Mouse (Mus musculus) heart, adult 18-20 months (tissue): ENCODE results near the gene Gm17571. TPM values are rescaled to one million over a fixed set of nuclear protein-coding genes. Genes with fewer than 3 reads are reported as not detected.
A peak's percentile ranks its signal among the peaks of the same experiment; 100 is the strongest.

Experiments
- DNase-seq, 2 experiments: peaks; one replicate each; pipeline ENCODE4 v3.0.0; 2021 to 2022; ENCODE audit warnings: mixed read lengths in 1 of 2
- total RNA-seq, 2 experiments: library from RNA; stranded (reverse); gene quantifications; 2 replicates each; pipeline ENCODE4 v1.2.3; 2021

Gene Gm17571
- total RNA-seq, 2 experiments from 2014 or later, result not detected

DNA sequence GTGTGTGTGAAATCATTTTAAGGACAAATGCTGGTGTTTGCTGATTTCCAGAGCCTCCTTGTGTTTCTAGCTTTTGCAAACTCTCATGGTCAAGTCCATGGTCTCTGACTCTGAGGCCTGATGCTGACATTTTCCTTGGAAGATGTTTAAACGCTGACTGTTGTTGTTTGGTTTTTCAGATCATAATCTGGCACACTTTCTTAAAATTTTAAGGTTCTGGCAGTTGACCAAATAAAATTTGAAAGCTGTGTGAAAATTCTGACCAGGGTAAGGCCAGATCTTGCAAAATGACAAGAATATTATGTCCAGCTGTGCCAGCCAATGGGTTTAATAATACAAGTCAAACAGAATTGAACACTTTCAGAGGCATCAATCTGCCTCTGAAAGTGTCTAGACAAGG lies 8.7 kb upstream of the Gm17571 start:
- no peak for DNase-seq

- DNase-seq, result peak in 1 of 2 experiments; percentile 33
Measured at GRCm38 (mm10) chr9:13454651-13455123, 8.1 kb upstream of the Gm17571 start.

DNA sequence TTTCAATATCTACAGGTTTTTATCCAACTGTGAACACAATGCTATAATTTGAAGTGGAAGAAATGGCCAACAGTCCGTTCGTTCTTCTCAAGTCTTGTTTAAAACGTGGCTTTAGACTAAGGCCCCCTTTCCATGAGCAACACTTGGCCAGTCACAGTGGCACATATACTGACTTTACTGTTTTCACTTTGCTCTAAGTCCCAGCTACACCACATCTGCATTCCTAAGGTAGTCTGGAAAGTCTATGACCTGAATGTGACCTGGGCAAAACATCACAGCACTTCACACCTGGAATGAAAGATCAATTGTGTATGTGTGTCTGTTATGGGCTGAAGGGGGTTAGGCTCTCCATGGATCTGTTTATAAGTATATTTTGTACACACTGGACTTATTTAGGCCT lies 2.2 kb upstream of the Gm17571 start:
- DNase-seq, result no peak

DNA sequence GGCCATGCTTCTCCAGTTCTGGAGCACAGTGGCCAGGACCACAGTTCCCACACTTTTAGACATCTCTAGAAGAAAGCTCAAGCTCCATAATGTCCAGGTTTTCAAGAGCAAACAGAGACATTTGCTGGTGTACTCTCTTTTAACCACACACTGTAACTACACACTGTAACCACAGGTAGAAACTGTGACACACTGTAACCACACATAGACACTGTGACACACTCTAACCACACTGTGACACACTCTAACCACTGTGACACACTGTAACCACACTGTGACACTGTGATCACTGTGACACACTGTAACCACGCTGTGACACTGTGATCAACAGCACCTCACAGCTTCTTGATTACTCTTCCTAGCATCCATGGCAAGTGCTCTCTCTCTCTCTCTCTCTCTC lies 317 bp downstream of the Gm17571 start:
- DNase-seq, result no peak

DNA sequence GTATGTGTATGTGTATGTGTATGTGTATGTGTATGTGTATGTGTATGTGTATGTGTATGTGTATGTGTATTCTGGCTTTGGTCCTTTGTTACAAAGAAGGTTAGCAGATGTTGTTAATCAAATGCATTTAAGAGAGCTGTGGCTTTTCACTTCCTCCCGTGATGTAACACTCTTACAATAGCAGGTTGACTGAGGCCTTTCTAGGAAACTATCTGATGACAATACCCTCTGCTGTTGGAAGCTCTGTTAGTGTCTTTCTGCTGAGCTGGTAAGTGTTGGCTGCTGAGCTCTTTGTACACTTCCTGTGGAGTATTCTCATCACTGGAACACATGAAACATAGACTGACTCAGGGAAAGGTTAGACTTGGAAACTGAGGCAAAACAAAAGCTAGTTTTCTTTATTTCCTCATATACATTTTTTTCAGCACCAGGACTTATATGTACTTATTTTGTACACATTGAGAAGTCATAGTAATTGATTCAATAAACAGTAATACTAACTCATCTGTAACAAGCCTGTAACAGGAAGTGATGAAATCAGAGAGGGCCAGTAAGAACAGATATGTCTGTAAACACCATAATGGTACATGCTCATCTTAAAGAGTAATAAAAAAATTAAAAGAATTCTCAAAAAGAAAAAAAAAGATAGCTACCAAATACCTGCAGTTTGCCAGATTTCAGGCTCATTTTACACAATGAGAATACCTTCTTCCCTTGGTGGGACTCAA lies 2.9 kb downstream of the Gm17571 start:
- peak in 1 of 2 experiments; percentile 51 for DNase-seq

DNA sequence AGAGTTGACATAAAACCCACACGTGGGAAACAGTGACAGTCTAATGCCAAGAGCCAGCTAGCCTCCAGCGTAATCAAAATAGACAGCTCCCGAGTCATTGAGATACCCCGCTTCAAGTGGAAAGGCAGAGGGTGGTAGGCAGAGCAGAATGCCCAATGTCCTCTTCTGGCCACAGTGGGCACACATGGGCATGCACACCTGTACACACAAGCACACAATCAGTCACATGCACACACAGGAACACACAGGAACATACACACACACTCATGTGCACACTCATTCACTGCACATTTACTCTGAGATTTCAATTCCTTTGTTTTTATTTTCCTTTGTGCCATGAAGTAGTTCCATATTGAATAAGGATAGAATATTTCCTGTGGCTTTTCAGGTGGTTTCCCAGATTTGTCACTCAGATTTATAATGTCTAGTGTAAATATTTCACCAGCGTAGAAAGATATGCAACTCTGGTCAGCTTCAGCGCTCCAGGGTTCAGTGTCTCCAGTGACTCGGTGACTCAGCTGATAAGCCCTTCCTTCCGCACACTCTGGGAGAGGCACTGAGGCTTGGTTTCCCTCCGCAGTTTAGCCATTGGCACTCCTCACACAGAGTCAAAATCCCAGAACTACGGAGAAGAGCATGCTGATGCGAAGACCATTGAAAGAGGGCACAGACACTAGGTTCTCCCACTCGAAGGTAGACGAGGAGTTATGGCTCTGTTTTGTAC lies 4.4 kb downstream of the Gm17571 start:
- peak; percentile 45 to 65 for DNase-seq

DNA sequence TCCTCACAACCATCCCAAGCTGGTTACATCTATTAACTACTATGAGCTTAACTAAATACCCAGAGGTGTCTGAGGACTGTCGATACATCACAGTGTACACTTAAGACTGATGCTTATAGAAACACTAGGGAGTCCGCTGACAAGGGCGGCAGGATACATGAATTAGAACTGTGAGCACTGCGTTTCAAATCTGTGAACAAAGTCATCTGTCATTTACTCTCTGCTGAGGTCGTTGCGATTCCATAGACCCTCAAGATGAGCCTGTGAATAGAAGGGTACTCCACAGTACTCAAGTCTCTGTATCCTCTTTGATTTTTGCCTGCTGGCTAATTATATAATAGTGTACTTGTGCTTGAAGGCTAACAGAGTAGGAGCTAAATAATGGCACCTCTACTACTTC lies 5.6 kb downstream of the Gm17571 start:
- no peak for DNase-seq

DNA sequence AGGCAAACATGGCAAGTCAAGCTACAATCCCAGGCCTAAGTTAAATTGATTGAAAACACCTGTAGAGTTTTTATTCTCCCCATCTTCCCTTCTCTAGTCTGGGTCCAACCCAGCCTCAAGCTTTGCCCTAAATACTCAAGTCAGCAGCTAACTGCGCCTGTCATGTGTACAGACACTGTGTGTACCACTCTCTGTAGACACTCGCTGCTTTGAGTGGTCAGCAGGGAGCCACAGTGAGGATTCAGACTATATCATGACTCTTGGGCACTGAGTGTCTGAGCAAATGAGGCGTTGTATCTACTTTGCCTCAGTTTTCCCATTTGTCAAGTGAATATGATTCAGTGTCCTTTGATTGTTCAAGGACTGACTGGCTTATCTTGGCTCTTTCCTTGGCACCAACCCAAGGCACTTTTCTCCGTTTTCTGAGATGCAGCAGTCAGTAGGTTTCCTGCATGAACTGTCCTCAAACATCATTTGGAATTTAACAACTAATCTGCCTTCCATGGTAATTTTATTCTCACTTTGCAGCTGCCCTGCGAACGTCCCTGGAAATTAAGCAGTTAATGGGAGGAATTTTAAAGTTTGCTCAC lies 13.0 kb downstream of the Gm17571 start:
- no peak for DNase-seq

DNA sequence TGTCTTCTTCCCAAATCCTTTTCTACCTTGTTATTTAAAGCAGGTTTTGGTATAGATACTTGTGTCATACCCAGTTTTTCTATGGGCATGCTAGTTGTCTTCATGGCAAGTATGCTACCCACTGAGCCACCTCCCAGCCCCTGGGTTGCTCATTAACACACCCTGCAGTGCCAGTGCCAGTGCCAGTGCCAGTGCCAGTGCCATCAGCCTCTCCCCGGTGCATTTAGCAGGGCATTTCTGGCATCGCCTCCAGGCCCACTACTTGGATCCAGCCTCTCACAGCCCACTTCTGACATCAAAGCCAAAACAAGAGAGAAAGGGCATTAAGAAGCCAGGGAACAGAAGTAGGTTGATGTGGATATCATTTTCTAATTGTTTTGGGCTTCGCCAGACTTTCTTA lies 14.9 kb downstream of the Gm17571 start:
- DNase-seq, result no peak

DNA sequence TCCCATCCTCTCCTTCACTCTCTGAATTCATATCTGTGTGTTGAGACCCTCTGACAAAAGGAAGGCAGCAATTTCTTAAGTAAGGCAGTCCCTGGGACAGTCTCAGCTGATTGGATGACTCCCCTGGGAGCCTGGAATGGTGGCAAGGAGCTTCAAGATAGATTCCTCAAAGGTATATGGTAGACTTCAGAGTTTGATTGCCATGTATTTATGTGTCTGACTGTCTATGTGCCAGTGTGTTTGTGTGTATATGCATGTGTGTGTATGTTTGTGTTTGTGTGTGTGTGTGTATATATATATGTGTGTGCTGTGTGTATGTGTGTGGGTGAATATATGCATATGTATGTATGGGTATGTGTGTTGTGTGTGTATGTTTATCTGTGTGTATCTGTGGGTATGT lies 15.8 kb downstream of the Gm17571 start:
- no peak for DNase-seq

DNA sequence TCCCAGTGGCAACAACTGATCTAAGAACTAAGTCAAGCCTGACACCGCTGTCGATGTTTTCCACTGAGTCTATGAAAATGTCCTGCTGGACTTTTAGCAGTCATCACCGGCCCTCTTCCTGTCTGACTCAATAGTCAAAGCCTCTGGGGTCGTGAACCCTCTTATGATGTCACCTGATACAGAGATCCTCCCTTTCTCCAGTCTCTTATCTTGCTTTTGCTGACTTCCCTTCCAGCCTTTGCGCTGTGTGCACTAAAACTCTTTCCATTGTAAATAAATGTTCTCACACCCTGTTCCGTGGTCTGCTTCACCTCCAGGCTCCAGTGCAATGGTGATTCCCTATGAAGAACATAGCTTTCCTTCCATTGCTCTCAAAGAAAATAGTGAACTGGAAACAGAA lies 16.3 kb downstream of the Gm17571 start:
- DNase-seq, result peak; percentile 48 to 80

DNA sequence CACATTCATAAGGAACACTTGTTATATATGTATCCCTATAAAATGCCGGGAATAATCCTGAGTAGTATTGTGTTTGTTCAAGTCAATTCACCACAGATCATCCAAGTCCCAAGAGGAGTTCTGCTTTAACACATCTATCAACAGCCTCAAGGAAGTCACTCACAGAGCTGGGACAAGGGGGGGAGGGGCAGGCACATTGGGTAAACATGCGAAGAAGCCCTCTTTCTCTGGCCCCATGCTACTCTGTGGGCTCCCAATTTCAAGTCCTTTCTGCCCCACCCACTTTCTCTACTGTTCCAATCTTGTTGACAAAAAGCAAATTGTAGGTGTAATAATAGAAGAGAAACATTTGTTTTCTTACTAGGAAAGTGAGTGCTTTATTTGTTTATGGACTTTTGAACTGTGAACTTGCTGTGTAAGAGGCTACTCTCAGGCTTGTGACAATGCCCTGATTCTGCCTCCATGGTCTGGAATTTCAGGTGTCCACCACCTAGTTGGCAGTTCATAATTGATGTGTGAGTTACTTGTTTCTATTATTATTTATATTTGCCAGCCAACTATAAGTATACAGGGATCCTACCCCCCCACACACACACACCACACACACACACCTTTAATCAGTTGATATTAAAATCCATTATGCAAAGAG lies 17.0 kb downstream of the Gm17571 start:
- DNase-seq, result no peak

- DNase-seq, result peak; percentile 83 to 89
Measured at GRCm38 (mm10) chr9:13425031-13425940, 21.3 kb downstream of the Gm17571 start.

DNA sequence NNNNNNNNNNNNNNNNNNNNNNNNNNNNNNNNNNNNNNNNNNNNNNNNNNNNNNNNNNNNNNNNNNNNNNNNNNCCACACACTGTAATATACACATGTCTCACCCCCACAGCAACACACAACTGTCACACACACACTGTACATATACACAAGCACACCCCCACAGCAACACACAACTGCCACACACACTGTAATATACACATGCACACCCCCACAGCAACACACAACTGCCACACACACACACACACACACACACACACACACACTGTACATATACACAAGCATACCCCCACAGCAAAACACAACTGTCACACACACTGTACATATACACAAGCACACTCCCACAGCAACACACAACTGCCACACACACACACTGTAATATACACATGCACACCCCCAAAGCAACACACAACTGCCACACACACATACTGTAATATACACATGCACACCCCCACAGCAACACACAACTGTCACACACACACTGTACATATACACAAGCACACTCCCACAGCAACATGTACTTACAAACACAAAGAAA lies 32.3 kb downstream of the Gm17571 start:
- DNase-seq, result no peak

Other genes with a start within 250 kb of the Gm17571 start
- 1 to 10 TPM; 5.3 to 5.5 TPM for gene Jrkl, start 200.9 kb downstream of the Gm17571 start, total RNA-seq
- 1 to 10 TPM; 7.8 to 9.8 TPM for gene Ccdc82, start 199.8 kb downstream of the Gm17571 start, total RNA-seq
- gene Maml2, start 148.8 kb downstream of the Gm17571 start, total RNA-seq, result 1 to 10 TPM; 5.3 to 6.0 TPM